Mouse (Mus musculus): Measurements from ENCODE around the gene Gm8797.
"Not testable (repeated sequence)": the region's sequence is repeated elsewhere in the genome, so short reads cannot be mapped to it uniquely, and the experiment has no call there.

Gm8797 gene

GRCm38 (mm10) chr3:5750506-5750905, at the start of gene Gm8797:
Gene Gm8797 (plus strand): TSS chr3:5750806.
- H3K9me3 ChIP-seq (ENCODE audit: low read length); H3K4me1 ChIP-seq (replicated peaks; ENCODE audit: low read depth, low read length); H3K27me3 ChIP-seq (ENCODE audit: insufficient read depth, low read length); H3K36me3 ChIP-seq (ENCODE audit: insufficient read depth, low read length); H3K4me3 ChIP-seq (replicated peaks; ENCODE audit: low read length): not testable (repeated sequence)

GRCm38 (mm10) chr3:5714481-5714880, 36.1 kb upstream of the Gm8797 start:
- Histone ChIP-seq H3K4me3 (replicated peaks; ENCODE audit: low read length) (no peak overlapping the region), H3K36me3 (ENCODE audit: insufficient read depth, low read length) (no peaks in the 10 kb centered on the region), H3K4me1 (replicated peaks; ENCODE audit: low read depth, low read length) (no peaks in the 10 kb centered on the region), H3K9me3 (ENCODE audit: low read length) (no peaks in the 10 kb centered on the region), H3K27me3 (ENCODE audit: insufficient read depth, low read length) (no peaks in the 10 kb centered on the region)
- TF ChIP-seq CTCF (conservative IDR thresholded peaks at IDR 0.05; ENCODE audit: low read length) = no peak
- TF ChIP-seq POU5F1 (IDR thresholded peaks at IDR 0.05; ENCODE audit: borderline replicate concordance, low read length) = no peak
- no peak for TF ChIP-seq NANOG (IDR thresholded peaks at IDR 0.05; ENCODE audit: borderline replicate concordance, low read length)

DNA sequence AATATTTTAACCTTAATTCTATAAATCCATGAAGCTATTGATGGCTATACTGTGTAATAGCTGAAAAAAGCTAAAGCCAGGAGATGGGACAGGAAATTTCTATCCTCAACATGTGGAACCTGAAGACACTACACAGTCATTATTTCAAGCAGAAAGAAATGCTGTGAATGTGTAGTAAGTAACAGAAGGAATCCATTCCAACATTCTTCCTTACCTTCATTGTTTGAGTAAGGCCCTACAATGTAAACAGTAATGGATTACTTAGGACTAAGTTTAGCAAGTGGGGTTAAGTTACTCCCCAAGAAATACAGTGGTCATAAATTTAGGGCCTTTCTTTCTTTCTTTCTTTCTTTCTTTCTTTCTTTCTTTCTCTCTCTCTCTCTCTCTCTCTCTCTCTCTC, 17.7 kb upstream of the Gm8797 start:
- Histone ChIP-seq H3K27me3 (ENCODE audit: insufficient read depth, low read length) (no peaks in the 10 kb centered on the region), H3K4me1 (replicated peaks; ENCODE audit: low read depth, low read length) (no peaks in the 10 kb centered on the region), H3K9me3 (ENCODE audit: low read length) (no peaks in the 10 kb centered on the region), H3K4me3 (replicated peaks; ENCODE audit: low read length) (no peak overlapping the region), H3K36me3 (ENCODE audit: insufficient read depth, low read length) (no peaks in the 10 kb centered on the region)
- TF ChIP-seq CTCF (conservative IDR thresholded peaks at IDR 0.05; ENCODE audit: low read length) (no peak), POU5F1 (IDR thresholded peaks at IDR 0.05; ENCODE audit: borderline replicate concordance, low read length) (no peak), NANOG (IDR thresholded peaks at IDR 0.05; ENCODE audit: borderline replicate concordance, low read length) (no peak)

- H3K4me3 ChIP-seq (replicated peaks; ENCODE audit: low read length) = no peak overlapping the region
- H3K4me1 ChIP-seq (replicated peaks; ENCODE audit: low read depth, low read length) = no peaks in the 10 kb centered on the region
- no peak for TF ChIP-seq POU5F1 (IDR thresholded peaks at IDR 0.05; ENCODE audit: borderline replicate concordance, low read length)
- no peak for TF ChIP-seq CTCF (conservative IDR thresholded peaks at IDR 0.05; ENCODE audit: low read length)
- no peak for TF ChIP-seq NANOG (IDR thresholded peaks at IDR 0.05; ENCODE audit: borderline replicate concordance, low read length)
- H3K36me3 ChIP-seq (ENCODE audit: insufficient read depth, low read length) = no peaks in the 10 kb centered on the region
- H3K27me3 ChIP-seq (ENCODE audit: insufficient read depth, low read length) = no peaks in the 10 kb centered on the region
- H3K9me3 ChIP-seq (ENCODE audit: low read length) = no peaks in the 10 kb centered on the region
These were observed 4.3 kb downstream of the Gm8797 start for GRCm38 (mm10) chr3:5754763-5755478.

DNA sequence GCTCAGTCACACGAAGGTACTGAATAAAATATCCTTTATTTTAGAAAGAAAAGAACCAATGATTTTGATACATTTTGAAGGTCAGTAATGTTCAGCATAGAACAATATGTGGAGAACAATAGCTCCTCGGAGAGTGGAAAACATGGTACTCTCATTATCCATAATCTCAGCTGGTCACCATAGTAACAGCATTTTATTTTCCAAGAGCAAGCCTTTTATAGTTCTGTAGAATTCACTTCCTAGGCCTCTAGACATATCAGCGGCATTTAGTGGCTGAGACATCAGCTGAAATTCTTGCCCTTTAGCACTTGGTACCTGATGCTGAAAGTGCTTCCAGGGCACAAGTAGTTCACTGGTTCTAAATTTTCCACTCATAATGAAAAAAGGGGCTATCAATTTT, 15.7 kb downstream of the Gm8797 start:
- TF ChIP-seq POU5F1 (IDR thresholded peaks at IDR 0.05; ENCODE audit: borderline replicate concordance, low read length) = no peak
- no peak for TF ChIP-seq CTCF (conservative IDR thresholded peaks at IDR 0.05; ENCODE audit: low read length)
- TF ChIP-seq NANOG (IDR thresholded peaks at IDR 0.05; ENCODE audit: borderline replicate concordance, low read length) = no peak

GRCm38 (mm10) chr3:5776894-5777293, 26.3 kb downstream of the Gm8797 start:
- no peaks in the 10 kb centered on the region for H3K36me3 ChIP-seq (ENCODE audit: insufficient read depth, low read length)
- TF ChIP-seq POU5F1 (IDR thresholded peaks at IDR 0.05; ENCODE audit: borderline replicate concordance, low read length) (no peak), NANOG (IDR thresholded peaks at IDR 0.05; ENCODE audit: borderline replicate concordance, low read length) (no peak), CTCF (conservative IDR thresholded peaks at IDR 0.05; ENCODE audit: low read length) (no peak)
- no peaks in the 10 kb centered on the region for H3K4me1 ChIP-seq (replicated peaks; ENCODE audit: low read depth, low read length)
- no peaks in the 10 kb centered on the region for H3K27me3 ChIP-seq (ENCODE audit: insufficient read depth, low read length)
- no peak overlapping the region for H3K4me3 ChIP-seq (replicated peaks; ENCODE audit: low read length)
- peaks cover 3% of the 10 kb centered on the region; the same call in 1 of the 2 replicates for H3K9me3 ChIP-seq (ENCODE audit: low read length)

More for the DNA sequence above, 15.7 kb downstream of the Gm8797 start:
- Histone ChIP-seq H3K9me3 (ENCODE audit: low read length) (no peaks in the 10 kb centered on the region), H3K4me1 (replicated peaks; ENCODE audit: low read depth, low read length) (no peaks in the 10 kb centered on the region), H3K27me3 (ENCODE audit: insufficient read depth, low read length) (no peaks in the 10 kb centered on the region), H3K36me3 (ENCODE audit: insufficient read depth, low read length) (no peaks in the 10 kb centered on the region), H3K4me3 (replicated peaks; ENCODE audit: low read length) (no peak overlapping the region)

Data from E14TG2a.4 (cell line).